Mouse (Mus musculus): ENCODE data around the gene Cyp2f2. TPM values are rescaled to one million over a fixed set of nuclear protein-coding genes. Genes with fewer than 3 reads are reported as not detected.

Gene Cyp2f2
- total RNA-seq, 2 experiments from 2014 or later, result not detected

- DNase-seq (ENCODE audit: low spot score in 2 of 2), result no peak
Measured at GRCm38 (mm10) chr7:27153205-27153764, 33.6 kb downstream of the Cyp2f2 start, which contains the start of gene Cyp2t4. Cyp2t4 (plus strand) TSS chr7:27153714.

- DNase-seq (ENCODE audit: low spot score in 2 of 2), result peak in 1 of 2 experiments; percentile 74
Measured at GRCm38 (mm10) chr7:27156005-27156404, 36.3 kb downstream of the Cyp2f2 start.

DNA sequence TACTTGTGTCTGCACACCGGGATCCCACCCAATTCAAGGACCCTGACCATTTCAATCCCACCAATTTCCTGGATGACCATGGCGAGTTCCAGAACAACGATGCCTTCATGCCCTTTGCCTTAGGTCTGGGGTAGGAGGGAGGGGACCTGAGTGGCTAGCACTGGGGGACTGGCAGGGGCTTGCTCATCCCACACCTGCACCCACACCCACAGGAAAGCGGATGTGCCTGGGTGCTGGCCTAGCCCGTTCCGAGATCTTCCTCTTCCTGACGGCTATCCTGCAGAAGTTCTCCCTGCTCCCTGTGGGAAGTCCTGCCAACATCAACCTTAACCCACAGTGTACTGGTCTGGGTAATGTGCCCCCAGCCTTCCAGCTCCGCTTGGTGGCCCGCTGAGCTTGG lies 38.5 kb downstream of the Cyp2f2 start:
- DNase-seq (ENCODE audit: low spot score in 2 of 2), result no peak

- no peak for DNase-seq (ENCODE audit: low spot score in 2 of 2)
Measured at GRCm38 (mm10) chr7:27159256-27159655, 39.5 kb downstream of the Cyp2f2 start.

DNA sequence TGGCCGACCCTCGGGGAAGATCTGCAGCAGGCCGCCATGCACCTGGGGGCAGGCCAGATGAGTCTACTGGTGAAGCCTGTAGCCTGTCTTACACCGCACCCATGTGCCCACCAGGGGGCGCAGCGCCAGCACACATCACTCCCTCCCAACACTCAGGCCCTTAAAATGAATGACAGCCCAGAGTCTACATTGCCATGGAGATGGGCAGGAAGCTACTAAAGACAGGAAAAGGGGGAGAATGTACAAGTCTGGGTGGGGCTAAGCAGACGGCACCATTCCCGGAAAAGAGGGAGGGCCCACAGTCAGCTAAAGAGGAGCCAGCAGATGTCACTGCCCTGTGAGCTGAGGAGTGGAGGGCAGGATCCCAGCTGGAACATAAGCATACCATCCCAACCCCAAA lies 40.2 kb downstream of the Cyp2f2 start:
- DNase-seq (ENCODE audit: low spot score in 2 of 2), result peak; percentile 82 to 95

- no peak for DNase-seq (ENCODE audit: low spot score in 2 of 2)
Measured at GRCm38 (mm10) chr7:27160921-27161320, 41.2 kb downstream of the Cyp2f2 start.

DNA sequence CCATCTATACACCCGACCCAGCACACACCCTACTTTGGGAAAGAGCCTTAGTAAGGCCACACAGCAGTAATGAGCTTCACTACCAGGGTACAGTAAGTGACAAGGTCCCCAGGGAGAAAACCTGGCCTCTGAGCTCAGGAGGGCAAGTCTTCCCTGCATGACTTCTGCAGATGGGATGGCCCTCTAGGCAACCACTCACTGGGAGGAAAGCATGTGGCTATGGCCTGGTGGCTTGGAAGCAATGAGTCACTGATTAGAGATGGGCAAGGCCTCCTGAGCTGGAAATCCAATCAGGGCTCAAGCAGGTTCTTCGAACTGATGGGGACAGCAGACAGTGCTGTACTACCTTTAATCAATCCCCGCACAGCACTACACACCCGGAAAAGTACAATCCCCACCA lies 42.0 kb downstream of the Cyp2f2 start:
- no peak for DNase-seq (ENCODE audit: low spot score in 2 of 2)

DNA sequence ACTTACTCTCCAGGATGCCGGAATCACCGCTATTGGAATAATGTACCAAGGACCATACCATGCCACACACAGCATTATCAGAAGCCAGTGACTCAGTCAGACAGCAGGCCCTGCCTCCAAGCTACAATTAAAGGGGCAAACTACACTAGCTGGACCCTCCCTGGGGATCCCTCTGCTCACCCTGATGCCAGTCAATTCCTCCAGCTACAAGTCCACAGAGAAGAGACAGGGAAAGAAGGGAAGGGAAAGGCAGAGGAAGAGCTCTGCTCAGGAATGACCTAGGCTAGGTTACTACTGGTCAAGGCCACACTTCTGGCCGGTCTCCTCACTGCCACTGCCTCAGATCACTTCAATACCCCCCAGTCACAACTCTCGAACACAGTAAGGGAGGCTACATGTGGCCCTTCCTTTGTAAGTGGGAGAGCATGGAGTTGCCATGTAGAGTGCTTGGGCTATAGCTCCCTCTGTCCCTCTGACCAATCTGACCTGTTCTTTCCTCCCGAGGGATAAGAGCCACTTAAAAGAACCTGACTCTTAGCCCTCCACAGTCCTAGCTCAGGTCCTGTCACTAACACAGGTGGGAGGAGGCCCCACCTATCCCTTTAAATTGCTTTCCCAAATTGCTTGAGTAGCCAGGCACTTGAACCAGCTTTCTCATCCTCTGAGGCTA lies 43.2 kb downstream of the Cyp2f2 start:
- DNase-seq (ENCODE audit: low spot score in 2 of 2), result no peak

GRCm38 (mm10) chr7:27163450-27163805 lies 43.7 kb downstream of the Cyp2f2 start:
- no peak for DNase-seq (ENCODE audit: low spot score in 2 of 2)

DNA sequence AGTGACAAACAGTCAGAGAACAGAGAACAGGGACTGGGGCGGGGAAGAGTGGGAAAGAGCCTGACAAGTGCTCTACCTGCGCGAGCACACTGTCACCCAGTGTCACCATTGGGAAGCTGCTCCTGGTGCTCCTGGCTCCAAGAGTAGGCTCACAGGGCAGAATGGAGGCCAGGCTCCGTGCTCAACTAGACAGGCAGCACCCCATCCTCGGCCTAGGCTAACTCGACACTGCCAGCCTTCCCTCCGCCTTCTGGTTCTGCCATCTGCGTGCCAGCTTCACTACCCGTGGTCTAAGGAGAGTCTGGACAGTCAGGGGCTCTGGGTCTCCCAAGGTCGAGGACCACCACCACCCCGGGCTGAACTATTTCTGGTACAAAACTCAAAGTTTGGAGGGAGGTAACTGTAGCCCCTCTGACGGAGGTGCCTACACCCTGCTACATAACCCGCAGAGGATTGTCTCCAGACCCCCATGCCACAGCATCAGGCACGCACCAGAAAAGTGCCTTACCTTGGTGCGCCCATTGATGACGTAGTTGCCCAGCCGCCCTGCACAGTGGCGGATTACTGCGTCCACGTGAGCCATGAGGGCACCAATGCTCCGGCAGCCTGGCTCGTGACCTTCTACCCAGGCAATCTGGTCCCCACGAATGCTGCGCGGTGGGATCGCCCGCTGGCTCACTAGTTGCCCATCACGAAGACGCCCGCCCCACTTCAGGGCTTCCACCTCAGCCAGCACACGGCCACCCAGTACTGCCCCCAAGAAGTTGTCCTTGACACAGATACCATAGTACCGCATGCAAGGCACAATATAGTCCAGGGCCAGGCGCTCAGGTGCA lies 44.6 kb downstream of the Cyp2f2 start:
- DNase-seq (ENCODE audit: low spot score in 2 of 2), result no peak

DNA sequence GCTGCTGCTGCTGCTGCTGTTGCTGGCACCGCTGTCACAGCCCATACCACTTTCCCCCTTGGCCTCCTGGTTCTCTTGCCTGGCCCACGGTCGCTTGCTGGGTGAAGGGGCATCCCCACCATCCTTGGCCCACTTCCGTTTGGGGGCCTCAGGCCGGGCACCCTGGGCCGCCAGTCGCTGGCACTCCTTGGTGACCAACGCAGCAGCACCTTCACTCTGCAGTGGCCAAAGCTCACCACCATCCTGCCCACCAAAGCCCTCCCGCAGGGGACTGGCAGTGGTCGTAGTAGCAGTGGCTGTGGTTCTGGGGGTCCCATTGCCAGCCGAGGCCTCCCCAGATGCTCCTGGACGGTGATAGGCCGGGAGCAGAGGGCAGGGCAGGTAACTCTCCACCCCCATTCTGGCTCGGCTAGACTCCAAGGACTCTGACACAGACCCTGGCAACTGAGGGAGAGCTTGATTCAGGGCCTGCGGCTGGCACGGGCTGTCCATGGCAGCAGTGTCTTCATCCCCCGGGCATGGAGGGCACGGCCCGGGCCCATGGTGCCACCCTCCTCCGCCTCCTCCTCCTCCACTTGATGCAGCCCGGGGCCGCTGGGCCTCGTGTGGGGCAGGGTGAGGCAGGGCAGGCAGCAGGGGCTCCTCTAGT lies 45.4 kb downstream of the Cyp2f2 start:
- no peak for DNase-seq (ENCODE audit: low spot score in 2 of 2)

- no peak for DNase-seq (ENCODE audit: low spot score in 2 of 2)
Measured at GRCm38 (mm10) chr7:27165696-27166095, 46.0 kb downstream of the Cyp2f2 start.

DNA sequence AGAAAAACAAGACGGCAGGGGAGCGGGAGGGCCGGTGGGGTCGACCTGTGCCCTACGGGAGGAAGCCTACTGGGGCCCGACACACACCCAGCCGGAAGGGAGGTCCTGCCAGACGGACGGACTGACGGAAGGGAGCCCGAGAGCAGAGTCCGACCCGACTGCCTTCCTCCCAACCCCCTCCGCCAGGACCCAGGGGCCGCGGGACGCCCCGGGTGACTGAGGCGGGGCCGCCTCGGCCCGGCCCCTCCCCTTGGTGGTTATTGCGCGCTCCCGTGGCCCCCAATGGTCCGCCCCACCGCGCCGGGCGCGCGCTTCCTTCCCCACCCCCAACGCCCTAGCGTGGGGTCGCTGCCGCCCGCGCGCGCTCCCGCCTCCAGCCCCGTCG lies 46.5 kb downstream of the Cyp2f2 start:
- peak; percentile 61 to 75 for DNase-seq (ENCODE audit: low spot score in 2 of 2)

DNA sequence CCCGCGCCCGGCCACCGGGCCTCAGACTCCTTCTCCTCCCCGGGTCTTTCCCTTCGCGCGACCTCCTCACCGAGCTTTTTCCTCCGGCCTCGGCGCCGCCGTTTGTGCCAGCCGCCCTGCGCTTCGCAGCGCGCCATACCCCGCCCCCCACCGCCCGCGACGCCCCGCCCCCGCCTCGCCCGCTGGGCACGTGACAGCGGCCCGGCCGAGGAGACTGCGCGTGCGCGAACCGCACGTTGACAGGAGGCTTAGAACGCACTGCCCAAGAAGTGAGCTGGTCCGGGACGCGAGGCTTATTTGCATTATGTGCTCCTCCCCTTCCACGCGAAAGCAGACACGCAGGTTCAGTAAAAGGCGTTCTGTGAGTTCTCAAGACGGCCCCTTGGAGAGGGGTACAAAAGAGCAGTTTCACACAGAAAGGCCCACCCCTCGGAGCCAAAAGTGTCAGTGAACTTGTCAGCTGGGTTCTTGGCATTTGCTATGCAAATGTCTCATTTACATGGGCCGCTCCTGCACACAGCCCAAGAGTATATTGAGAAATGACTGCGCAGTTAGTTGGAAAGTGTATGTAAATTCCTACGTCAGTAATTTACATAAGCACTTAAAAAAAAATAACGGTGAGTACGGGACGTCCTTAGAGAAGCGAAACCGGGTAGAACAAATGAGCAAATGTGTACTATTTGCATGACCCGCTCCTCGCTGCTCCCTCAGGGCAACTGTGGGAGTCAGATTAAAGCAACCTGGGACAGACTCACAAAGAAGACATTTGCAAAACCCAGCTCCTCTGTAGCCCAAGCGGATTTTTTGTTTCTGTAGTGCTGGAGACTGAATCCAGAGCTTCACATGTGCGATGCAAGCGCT lies 47.1 kb downstream of the Cyp2f2 start, which contains the start of gene Egln2:
Gene Egln2, minus strand, starts transcription at position 189 of the 861 bp plus-strand sequence.
- DNase-seq (ENCODE audit: low spot score in 2 of 2), result peak; percentile 91 to 96

DNA sequence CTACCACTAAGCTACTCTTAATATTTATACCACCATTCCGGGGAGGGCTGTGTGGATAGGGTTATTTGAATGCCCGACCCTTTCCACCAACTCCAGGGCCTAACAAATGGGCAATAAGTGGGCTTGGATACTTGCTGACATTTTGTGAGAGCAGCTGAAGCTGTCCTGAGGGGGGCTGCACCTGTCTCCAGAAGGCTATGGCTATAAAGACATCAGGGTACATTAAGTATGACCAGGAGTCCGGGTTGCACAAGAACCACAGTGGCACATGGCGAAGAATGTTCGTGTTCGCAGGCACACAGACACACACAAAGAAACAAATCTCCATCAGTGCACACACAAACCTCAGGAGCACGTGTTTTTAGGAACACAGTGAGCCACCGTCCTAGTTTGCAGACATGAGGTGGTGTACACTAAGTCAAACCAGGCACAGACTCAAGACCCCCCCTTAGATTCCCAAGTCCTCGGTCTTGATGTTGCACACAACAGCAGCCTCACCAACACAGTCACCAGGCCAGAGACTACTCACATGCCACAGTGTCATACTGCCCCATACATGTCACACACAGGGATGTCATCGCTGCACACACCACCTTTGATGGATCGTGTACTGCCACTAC lies 47.9 kb downstream of the Cyp2f2 start:
- no peak for DNase-seq (ENCODE audit: low spot score in 2 of 2)

GRCm38 (mm10) chr7:27168371-27168770 lies 48.7 kb downstream of the Cyp2f2 start:
- no peak for DNase-seq (ENCODE audit: low spot score in 2 of 2)

DNA sequence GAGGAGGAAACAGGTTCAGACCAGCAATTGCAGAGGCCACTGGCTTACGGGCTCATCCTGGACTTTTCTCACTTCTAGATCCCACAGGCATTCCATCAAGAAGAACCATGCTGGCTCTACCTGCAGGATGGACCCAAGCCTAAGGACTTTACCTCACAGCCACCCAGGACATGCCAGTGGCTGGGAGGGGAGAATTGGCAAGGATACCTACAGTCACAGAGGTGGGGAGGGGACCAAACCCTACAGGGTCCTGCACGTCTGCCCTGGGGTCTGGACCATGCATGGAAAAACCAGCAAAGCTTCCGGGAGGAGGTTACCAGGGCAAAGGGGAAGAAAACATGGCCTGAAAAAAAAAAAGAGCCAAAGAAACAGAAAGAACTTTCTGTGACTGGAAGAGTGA lies 51.3 kb downstream of the Cyp2f2 start:
- no peak for DNase-seq (ENCODE audit: low spot score in 2 of 2)

DNA sequence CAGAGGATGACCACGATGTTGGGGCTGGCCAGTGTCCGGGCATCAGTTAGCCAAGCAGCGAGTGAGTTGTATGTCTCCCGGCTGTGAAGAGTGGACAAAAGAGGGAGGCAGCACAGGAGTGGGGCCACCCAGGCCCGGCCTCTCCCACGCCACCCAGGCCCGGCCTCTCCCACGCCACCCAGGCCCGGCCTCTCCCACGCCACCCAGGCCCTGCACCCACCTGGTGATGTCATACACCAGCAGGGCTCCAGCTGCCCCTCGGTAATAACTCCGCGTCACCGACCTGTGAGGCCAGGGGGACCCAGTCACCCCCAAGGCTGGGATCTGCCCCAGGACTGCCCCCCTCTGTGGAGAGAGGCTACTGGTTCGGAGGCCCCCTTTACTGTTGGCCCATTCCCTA lies 54.8 kb downstream of the Cyp2f2 start:
- DNase-seq (ENCODE audit: low spot score in 2 of 2), result no peak

DNA sequence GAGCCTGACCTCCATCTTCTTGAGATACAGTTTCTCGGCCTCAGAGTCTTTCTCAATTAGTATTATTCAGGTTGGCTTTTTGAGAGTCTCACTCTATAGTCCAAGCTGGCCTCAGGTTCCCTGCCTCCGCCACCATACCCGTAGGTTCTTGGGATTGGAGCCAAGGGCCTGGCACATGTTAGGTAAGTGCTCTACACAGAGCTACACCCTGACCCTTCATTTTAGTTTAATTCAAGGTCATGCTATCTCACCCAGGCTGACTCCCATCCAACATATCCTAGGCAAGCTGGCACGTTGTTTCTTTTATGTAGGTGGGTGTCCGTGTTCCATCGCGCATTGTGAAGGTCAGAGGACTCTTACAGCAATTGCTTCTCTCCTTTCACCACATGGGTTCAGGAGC lies 55.2 kb downstream of the Cyp2f2 start:
- no peak for DNase-seq (ENCODE audit: low spot score in 2 of 2)

DNA sequence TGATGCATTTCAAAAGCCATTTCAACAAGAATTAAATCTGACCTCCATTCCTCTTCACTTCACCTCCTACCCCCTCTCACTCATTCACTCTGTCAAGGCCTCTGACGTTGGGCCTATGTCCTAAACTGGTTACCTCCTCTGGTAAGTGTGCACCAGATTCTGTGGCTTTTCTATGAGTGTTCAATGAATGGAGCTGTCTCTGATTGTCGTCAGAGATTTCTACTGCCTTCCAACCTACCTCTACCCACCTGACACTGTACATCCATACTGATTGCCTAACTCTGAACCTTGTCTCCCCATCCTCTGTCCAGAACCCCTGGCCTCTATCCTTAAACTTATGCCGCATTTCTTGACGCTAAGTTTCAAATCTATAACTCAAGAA lies 58.2 kb downstream of the Cyp2f2 start:
- no peak for DNase-seq (ENCODE audit: low spot score in 2 of 2)

All from layer of hippocampus, adult 18-20 months (tissue).